Mouse (Mus musculus) neural tube, embryonic 12.5 days (tissue): Measurements from ENCODE around the gene Snx18. TPM values are rescaled to one million over a fixed set of nuclear protein-coding genes. Genes with fewer than 3 reads are reported as not detected.

ENCODE experiments used
- ATAC-seq: fragments of 200-750 bp; cut with Nextera tagmentation; 2 replicates; pipeline ENCODE4 v1.8.0; 2017; ENCODE audit warnings: low read depth, mild to moderate bottlenecking, moderate TSS enrichment, moderate library complexity; ENCODE audit not compliant: low FRiP score
- H3K27ac ChIP-seq: fragments of 300-500 bp; sonication (generic); 2 replicates; pipeline ENCODE4 v1.5.1; 2016
- H3K27me3 ChIP-seq: fragments of 300-500 bp; sonication (generic); replicated peaks from 2 replicates; pipeline ENCODE4 v1.6.1; 2016; ENCODE audit warnings: mild to moderate bottlenecking
- H3K36me3 ChIP-seq: fragments of 300-500 bp; sonication (generic); 2 replicates; pipeline ENCODE4 v1.6.1; 2016; ENCODE audit warnings: mild to moderate bottlenecking
- H3K4me1 ChIP-seq: fragments of 300-500 bp; sonication (generic); 2 replicates; pipeline ENCODE4 v1.6.1; 2016
- H3K4me2 ChIP-seq: fragments of 300-500 bp; sonication (generic); replicated peaks from 2 replicates; pipeline ENCODE4 v1.6.1; 2016; ENCODE audit warnings: mild to moderate bottlenecking
- H3K4me3 ChIP-seq: fragments of 300-500 bp; sonication (generic); 2 replicates; pipeline ENCODE4 v1.5.1; 2016
- H3K9ac ChIP-seq: fragments of 300-500 bp; sonication (generic); 2 replicates; pipeline ENCODE4 v1.6.1; 2016; ENCODE audit warnings: mild to moderate bottlenecking
- H3K9me3 ChIP-seq: fragments of 300-500 bp; sonication (generic); 2 replicates; pipeline ENCODE4 v1.6.1; 2016; ENCODE audit warnings: mild to moderate bottlenecking
- WGBS: fragments of 180-500 bp; shearing (Covaris S2); methylation state at CpG from one replicate; pipeline ENCODE4 v1.1.7; 2016; 5-methylcytosine and 5-hydroxymethylcytosine counted together
- polyA plus RNA-seq: library from polyadenylated mRNA; unstranded; fragments of >200 nt; fragmentation: Nextera tagmentation; extraction: Ambion mirVana; gene quantifications from 2 replicates; pipeline ENCODE4 v1.2.1, GENCODE M21; 2016

Gene Snx18
- polyA plus RNA-seq, 1 experiment from 2014 or later, result 36.2 TPM

GRCm38 (mm10) chr13:113572046-113572686 lies 46.2 kb downstream of the Snx18 start:
- Histone ChIP-seq H3K9ac (no peak overlapping the region), H3K4me2 (no peak overlapping the region), H3K27me3 (no peaks in the 10 kb centered on the region), H3K9me3 (peaks cover 4% of the 10 kb centered on the region; the same call in 1 of the 2 replicates), H3K4me1 (no peaks in the 10 kb centered on the region), H3K27ac (no peak overlapping the region), H3K36me3 (no peaks in the 10 kb centered on the region), H3K4me3 (no peak overlapping the region)
- WGBS, result 79% methylated on average over 9 of the region's 9 CpGs
- ATAC-seq, result no peak

- Histone ChIP-seq H3K4me1 (no peaks in the 10 kb centered on the region), H3K27me3 (no peaks in the 10 kb centered on the region), H3K9ac (no peak overlapping the region), H3K4me2 (no peak overlapping the region), H3K4me3 (no peak overlapping the region), H3K27ac (no peak overlapping the region), H3K9me3 (peaks cover 4% of the 10 kb centered on the region; the same call in 1 of the 2 replicates), H3K36me3 (no peaks in the 10 kb centered on the region)
- 13% methylated on average over 2 of the region's 2 CpGs for WGBS
- no peak for ATAC-seq
Measured at GRCm38 (mm10) chr13:113569526-113569925, 48.8 kb downstream of the Snx18 start.

- no peaks in the 10 kb centered on the region for H3K36me3 ChIP-seq
- no peaks in the 10 kb centered on the region for H3K27me3 ChIP-seq
- H3K4me3 ChIP-seq, result no peak overlapping the region
- no peak overlapping the region for H3K9ac ChIP-seq
- WGBS, result 85% methylated on average over 5 of the region's 5 CpGs
- no peak overlapping the region for H3K27ac ChIP-seq
- H3K4me1 ChIP-seq, result no peaks in the 10 kb centered on the region
- H3K4me2 ChIP-seq, result no peak overlapping the region
- no peak for ATAC-seq
- H3K9me3 ChIP-seq, result peaks cover 4% of the 10 kb centered on the region; the same call in 1 of the 2 replicates
Measured at GRCm38 (mm10) chr13:113566951-113567350, 51.4 kb downstream of the Snx18 start.

- Histone ChIP-seq H3K36me3 (no peaks in the 10 kb centered on the region), H3K27me3 (no peaks in the 10 kb centered on the region), H3K4me2 (no peak overlapping the region), H3K9ac (no peak overlapping the region), H3K9me3 (peaks cover 5% of the 10 kb centered on the region; the same call in 1 of the 2 replicates), H3K4me3 (no peak overlapping the region), H3K4me1 (no peaks in the 10 kb centered on the region), H3K27ac (no peak overlapping the region)
- ATAC-seq, result no peak
- 94% methylated on average over 7 of the region's 7 CpGs for WGBS
Measured at GRCm38 (mm10) chr13:113566411-113566810, 52.0 kb downstream of the Snx18 start.

GRCm38 (mm10) chr13:113559646-113560045 lies 58.7 kb downstream of the Snx18 start:
- H3K4me1 ChIP-seq, result no peaks in the 10 kb centered on the region
- H3K27me3 ChIP-seq, result no peaks in the 10 kb centered on the region
- H3K4me2 ChIP-seq, result no peak overlapping the region
- H3K4me3 ChIP-seq, result no peak overlapping the region
- WGBS, result 91% methylated on average over 9 of the region's 9 CpGs
- H3K9ac ChIP-seq, result no peak overlapping the region
- H3K9me3 ChIP-seq, result 0 out of 2 replicates have a peak, but pooled peaks cover 7% of the 10 kb centered on the region
- H3K36me3 ChIP-seq, result no peaks in the 10 kb centered on the region
- no peak overlapping the region for H3K27ac ChIP-seq
- ATAC-seq, result no peak

- ATAC-seq, result no peak
- no peaks in the 10 kb centered on the region for H3K36me3 ChIP-seq
Measured at GRCm38 (mm10) chr13:113556538-113556937, 61.8 kb downstream of the Snx18 start.

GRCm38 (mm10) chr13:113555226-113555625 lies 63.1 kb downstream of the Snx18 start:
- no peaks in the 10 kb centered on the region for H3K27me3 ChIP-seq
- no peaks in the 10 kb centered on the region for H3K9me3 ChIP-seq
- H3K4me2 ChIP-seq, result no peak overlapping the region
- no peaks in the 10 kb centered on the region for H3K36me3 ChIP-seq
- H3K4me3 ChIP-seq, result no peak overlapping the region
- H3K27ac ChIP-seq, result no peak overlapping the region
- ATAC-seq, result no peak
- WGBS, result 83% methylated on average over 2 of the region's 2 CpGs
- no peaks in the 10 kb centered on the region for H3K4me1 ChIP-seq
- no peak overlapping the region for H3K9ac ChIP-seq

More at GRCm38 (mm10) chr13:113556538-113556937, 61.8 kb downstream of the Snx18 start:
- no peak overlapping the region for H3K9ac ChIP-seq
- no peak overlapping the region for H3K4me3 ChIP-seq
- no peak overlapping the region for H3K27ac ChIP-seq
- H3K4me2 ChIP-seq, result no peak overlapping the region
- H3K9me3 ChIP-seq, result 0 out of 2 replicates have a peak, but pooled peaks cover 7% of the 10 kb centered on the region
- H3K27me3 ChIP-seq, result no peaks in the 10 kb centered on the region
- H3K4me1 ChIP-seq, result no peaks in the 10 kb centered on the region

- no peaks in the 10 kb centered on the region for H3K9me3 ChIP-seq
- no peak overlapping the region for H3K4me2 ChIP-seq
- no peaks in the 10 kb centered on the region for H3K36me3 ChIP-seq
- H3K9ac ChIP-seq, result no peak overlapping the region
- H3K4me3 ChIP-seq, result no peak overlapping the region
- no peak for ATAC-seq
- H3K4me1 ChIP-seq, result no peaks in the 10 kb centered on the region
- 85% methylated on average over 5 of the region's 5 CpGs for WGBS
- no peaks in the 10 kb centered on the region for H3K27me3 ChIP-seq
- no peak overlapping the region for H3K27ac ChIP-seq
Measured at GRCm38 (mm10) chr13:113553603-113554230, 64.6 kb downstream of the Snx18 start.

- no peak for ATAC-seq
- Histone ChIP-seq H3K27me3 (no peaks in the 10 kb centered on the region), H3K4me2 (no peak overlapping the region), H3K4me1 (no peaks in the 10 kb centered on the region), H3K9me3 (no peaks in the 10 kb centered on the region), H3K4me3 (no peak overlapping the region), H3K27ac (no peak overlapping the region), H3K9ac (no peak overlapping the region), H3K36me3 (no peaks in the 10 kb centered on the region)
- WGBS, result 84% methylated on average over 1 of the region's 1 CpGs
Measured at GRCm38 (mm10) chr13:113552341-113552740, 66.0 kb downstream of the Snx18 start.

GRCm38 (mm10) chr13:113550866-113551565 lies 67.3 kb downstream of the Snx18 start:
- no peak overlapping the region for H3K4me2 ChIP-seq
- H3K36me3 ChIP-seq, result no peaks in the 10 kb centered on the region
- no peak overlapping the region for H3K9ac ChIP-seq
- H3K4me3 ChIP-seq, result no peak overlapping the region
- H3K9me3 ChIP-seq, result no peaks in the 10 kb centered on the region
- no peak overlapping the region for H3K27ac ChIP-seq
- no peaks in the 10 kb centered on the region for H3K27me3 ChIP-seq
- WGBS, result 76% methylated on average over 8 of the region's 8 CpGs
- ATAC-seq, result no peak
- H3K4me1 ChIP-seq, result no peaks in the 10 kb centered on the region

- H3K36me3 ChIP-seq, result no peaks in the 10 kb centered on the region
- H3K27me3 ChIP-seq, result no peaks in the 10 kb centered on the region
- H3K4me2 ChIP-seq, result no peak overlapping the region
- H3K4me1 ChIP-seq, result no peaks in the 10 kb centered on the region
- 93% methylated on average over 3 of the region's 3 CpGs for WGBS
- no peak for ATAC-seq
- no peaks in the 10 kb centered on the region for H3K9me3 ChIP-seq
- H3K9ac ChIP-seq, result no peak overlapping the region
- H3K27ac ChIP-seq, result no peak overlapping the region
- no peak overlapping the region for H3K4me3 ChIP-seq
Measured at GRCm38 (mm10) chr13:113549021-113549420, 69.3 kb downstream of the Snx18 start.

GRCm38 (mm10) chr13:113547807-113548426 lies 70.4 kb downstream of the Snx18 start:
- Histone ChIP-seq H3K27me3 (no peaks in the 10 kb centered on the region), H3K9me3 (no peaks in the 10 kb centered on the region), H3K36me3 (no peaks in the 10 kb centered on the region), H3K4me1 (no peaks in the 10 kb centered on the region), H3K9ac (no peak overlapping the region), H3K4me3 (no peak overlapping the region), H3K27ac (no peak overlapping the region), H3K4me2 (no peak overlapping the region)
- WGBS, result 88% methylated on average over 8 of the region's 8 CpGs
- no peak for ATAC-seq
